Mouse (Mus musculus): ENCODE data around the gene Mettl21a.
"Not testable (repeated sequence)": the region's sequence is repeated elsewhere in the genome, so short reads cannot be mapped to it uniquely, and the experiment has no call there.

Mettl21a gene

DNA sequence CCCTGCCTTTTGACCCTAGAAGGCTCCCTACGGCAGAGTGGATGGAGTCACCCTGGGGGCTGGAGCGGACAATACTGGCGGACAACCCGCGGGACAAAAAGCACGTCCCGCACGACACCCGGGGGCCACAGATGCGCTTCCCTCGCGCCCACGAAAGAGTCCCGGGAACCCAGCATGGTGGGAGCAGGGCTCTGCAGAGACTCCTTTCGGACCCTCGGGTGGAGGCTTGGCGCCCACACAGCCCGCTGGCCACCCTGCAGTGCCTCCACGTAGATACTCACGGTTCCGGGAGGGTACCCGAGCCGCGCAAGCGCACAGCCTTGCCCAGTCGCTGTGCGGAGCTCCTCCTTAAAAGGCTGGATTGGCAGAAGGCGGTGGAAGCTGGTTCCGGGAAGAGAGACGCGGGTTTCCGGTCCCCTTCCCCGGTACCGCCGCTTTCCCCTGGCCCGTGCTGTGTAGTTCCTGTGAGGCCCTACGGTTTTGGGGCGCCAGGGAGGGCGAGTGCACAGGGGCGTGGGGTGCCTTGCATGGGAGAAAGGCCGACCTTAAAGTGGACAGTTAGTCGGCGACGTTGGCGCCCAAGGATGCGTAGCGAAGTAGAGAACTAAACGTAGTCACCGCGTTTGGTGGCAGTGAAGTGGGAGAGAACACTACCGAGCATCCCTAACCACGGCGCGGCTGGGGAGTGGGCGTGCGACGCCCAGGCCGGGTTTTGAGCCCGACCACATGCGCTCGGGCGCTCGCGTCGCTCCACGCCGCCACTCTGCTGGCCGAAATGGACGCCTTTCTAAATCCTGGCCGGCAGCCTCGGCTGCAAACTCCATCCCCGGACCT, at the start of gene Mettl21a:
TSS of gene Mettl21a (minus strand) at position 362 of the 834 bp plus-strand sequence.
- peak; percentile 78 for DNase-seq (ENCODE audit: extremely low read depth, low read depth)

GRCm38 (mm10) chr1:64658876-64659275, 41.8 kb upstream of the Mettl21a start:
- no peak for DNase-seq (ENCODE audit: extremely low read depth, low read depth)

GRCm38 (mm10) chr1:64656423-64657129, 39.5 kb upstream of the Mettl21a start:
- DNase-seq (ENCODE audit: extremely low read depth, low read depth), result no peak

GRCm38 (mm10) chr1:64655415-64655814, 38.4 kb upstream of the Mettl21a start:
- DNase-seq (ENCODE audit: extremely low read depth, low read depth), result no peak

- DNase-seq (ENCODE audit: extremely low read depth, low read depth), result no peak
Measured at GRCm38 (mm10) chr1:64653701-64654100, 36.7 kb upstream of the Mettl21a start.

DNA sequence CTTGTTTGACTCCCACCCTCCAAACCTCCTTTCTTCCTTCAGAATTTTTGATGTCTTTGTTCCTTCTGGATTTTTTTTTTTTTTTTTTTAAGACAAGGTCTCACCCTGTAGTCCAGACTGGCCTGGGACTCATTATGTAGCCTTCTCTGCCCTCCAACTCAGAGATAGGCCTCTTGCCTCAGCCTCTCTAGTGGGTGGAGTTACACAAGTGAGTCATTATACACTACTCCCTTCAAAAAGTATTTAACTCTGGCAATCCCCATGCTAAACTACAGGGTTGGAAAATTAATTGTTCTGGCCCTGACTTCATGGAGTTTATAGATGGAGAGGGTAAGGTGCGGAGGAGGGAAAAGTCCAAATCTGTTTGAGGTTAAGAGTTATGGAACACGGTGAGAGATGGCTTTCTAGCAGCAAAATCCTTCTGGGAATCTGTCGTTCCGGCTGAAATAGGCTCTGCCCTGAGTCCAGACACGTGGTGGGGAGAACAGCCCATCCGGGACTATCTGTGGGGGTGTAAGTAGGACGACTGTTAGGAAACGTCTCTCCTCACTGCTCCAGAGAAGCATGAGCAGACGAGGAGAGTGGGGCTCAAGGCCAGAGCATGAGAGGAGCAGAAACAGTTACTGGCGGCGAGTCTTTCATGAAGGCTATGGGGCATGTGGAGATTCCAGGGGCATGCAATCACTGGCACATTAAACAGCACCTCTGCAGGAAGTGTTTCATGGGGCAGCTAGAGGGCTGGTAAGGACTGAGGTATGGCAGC, 32.5 kb upstream of the Mettl21a start:
- DNase-seq (ENCODE audit: extremely low read depth, low read depth), result no peak

DNA sequence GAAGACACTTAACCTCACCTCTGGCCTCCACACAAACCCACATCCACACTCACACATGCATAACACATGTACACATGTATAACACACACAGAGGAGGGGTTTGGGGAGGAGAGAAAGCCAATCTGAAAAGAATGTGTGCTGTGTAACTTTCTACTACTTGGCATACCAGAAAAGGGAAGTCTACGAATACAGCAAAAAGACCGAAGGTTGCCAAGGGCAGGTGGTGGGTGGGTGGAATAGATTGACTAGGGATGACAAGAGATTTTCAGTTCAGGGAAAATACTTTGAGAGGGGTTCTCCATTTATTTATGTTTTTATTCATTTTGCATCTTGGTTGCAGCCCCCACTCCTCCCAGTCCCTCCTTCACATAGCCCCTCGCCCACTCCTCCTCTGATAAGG, 27.5 kb upstream of the Mettl21a start:
- DNase-seq (ENCODE audit: extremely low read depth, low read depth), result peak; percentile 10

- DNase-seq (ENCODE audit: extremely low read depth, low read depth), result not testable (repeated sequence)
Measured at GRCm38 (mm10) chr1:64642541-64642940, 25.5 kb upstream of the Mettl21a start.

DNA sequence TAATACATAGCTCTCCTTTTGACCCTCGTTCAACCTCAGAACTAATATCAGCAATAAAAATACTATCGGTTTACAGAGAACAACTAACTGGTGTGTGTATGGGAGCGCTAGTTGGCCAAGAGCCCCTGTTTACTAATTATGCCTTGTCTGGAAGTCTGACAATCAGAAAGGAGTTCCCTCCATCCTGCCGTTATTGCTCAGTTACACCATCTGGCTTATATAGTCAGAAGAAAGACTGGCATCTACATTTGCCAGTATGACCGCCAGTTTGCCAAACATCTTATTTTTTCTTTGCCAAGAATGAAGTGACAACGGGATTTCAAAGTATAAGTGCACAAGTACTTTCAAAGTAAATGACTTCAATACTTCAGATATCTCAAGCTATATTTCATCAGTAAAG, 24.0 kb upstream of the Mettl21a start:
- DNase-seq (ENCODE audit: extremely low read depth, low read depth), result no peak

- no peak for DNase-seq (ENCODE audit: extremely low read depth, low read depth)
Measured at GRCm38 (mm10) chr1:64639279-64639678, 22.2 kb upstream of the Mettl21a start.

GRCm38 (mm10) chr1:64635624-64636023, 18.6 kb upstream of the Mettl21a start:
- no peak for DNase-seq (ENCODE audit: extremely low read depth, low read depth)

DNA sequence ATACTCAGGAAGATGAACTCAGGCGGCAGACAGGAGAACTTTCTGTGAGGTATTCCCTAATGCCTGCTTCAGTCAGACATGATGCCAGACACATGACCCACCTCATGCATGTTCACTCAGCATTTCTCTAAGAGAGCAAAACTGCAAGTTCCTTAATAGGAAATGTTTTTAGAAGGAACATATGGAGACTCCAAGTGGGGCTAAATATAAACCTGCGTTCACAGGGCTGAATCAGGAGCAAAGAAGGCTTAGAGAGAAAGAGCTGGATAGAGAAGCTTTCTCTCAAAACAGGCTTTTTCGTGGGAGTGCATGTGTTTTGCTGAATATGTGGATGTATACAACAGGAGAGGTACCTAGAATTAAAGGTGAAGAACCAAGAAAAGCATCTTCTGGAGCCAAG, 16.2 kb upstream of the Mettl21a start:
- no peak for DNase-seq (ENCODE audit: extremely low read depth, low read depth)

DNA sequence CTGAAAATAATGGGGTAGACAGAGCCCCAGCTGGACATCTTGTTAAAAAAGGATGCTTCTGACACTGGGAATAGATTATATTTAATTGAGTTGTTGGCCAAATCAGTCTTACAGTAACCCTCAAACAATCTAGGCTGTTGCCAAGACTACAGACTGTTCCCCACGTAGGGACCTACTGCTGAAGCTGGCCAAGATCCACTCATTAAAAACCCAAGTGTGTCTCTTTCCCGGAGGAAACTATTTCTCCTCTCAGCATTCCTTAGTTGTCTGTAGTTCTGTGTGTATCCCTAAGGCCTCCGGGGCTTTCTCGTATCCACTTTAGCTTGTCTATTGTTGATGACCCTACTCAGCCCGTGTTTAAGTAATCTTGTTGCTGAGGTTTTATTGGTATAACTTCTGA, 14.5 kb upstream of the Mettl21a start:
- no peak for DNase-seq (ENCODE audit: extremely low read depth, low read depth)

DNA sequence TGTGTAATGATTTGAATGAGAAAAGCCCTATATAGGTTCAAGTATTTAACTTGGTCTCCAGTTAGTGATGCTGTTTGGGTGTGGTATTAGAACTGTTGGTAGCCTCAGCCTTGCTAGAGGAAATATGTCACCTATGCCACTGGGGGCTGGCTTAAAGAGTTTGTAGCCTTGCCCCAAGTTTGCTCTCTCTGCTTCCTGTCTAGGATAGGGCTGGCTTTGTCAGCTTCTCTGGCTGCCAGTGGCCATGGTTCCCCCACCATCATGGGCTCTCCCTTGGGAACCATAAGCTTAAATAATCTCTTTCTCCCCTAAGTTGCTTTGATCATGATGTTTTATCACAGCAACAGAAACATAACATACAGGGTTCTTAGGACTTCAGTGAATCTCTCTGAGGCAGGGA, 8.2 kb upstream of the Mettl21a start:
- DNase-seq (ENCODE audit: extremely low read depth, low read depth), result no peak

- DNase-seq (ENCODE audit: extremely low read depth, low read depth), result no peak
Measured at GRCm38 (mm10) chr1:64623558-64624435, 6.8 kb upstream of the Mettl21a start.

GRCm38 (mm10) chr1:64621116-64621515, 4.1 kb upstream of the Mettl21a start:
- DNase-seq (ENCODE audit: extremely low read depth, low read depth), result no peak

DNA sequence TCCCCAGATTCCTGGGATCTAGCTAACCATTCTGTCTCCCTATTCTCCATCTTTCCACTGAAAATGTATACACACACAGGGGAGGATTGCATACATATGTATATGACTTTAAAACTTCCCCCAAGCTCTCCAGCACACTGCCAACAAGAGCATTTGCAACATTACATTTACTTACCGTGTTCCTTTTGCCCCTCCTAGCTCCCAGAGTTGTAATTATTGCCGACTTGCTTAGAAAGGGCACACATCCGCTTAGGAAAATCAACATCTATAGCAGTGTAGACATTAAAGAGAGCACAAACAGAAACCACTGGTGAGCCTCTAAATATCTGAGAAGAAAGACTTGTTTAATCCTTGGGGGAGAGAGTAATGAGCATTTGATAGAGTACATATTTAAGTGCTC, 1.2 kb upstream of the Mettl21a start:
- DNase-seq (ENCODE audit: extremely low read depth, low read depth), result peak; percentile 21

- DNase-seq (ENCODE audit: extremely low read depth, low read depth), result peak; percentile 68
Measured at GRCm38 (mm10) chr1:64617715-64617984, 608 bp upstream of the Mettl21a start.

DNA sequence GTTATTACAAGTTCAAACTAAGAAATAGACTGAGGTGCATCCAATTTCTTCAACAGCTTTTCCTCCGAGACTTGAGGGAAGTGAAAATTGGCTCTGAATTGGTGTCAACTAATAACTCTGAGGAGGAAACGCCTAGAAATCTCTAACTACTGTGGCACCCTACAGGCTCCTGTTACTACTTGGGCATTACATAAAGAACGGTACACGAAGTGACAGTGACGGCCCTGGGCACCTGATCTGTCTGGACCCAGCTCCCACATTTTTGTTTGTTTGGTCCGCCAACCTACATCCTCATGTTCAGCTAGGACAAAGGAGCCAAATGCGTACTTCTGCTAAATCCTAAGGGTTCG, 536 bp downstream of the Mettl21a start:
- DNase-seq (ENCODE audit: extremely low read depth, low read depth), result peak; percentile 18

DNA sequence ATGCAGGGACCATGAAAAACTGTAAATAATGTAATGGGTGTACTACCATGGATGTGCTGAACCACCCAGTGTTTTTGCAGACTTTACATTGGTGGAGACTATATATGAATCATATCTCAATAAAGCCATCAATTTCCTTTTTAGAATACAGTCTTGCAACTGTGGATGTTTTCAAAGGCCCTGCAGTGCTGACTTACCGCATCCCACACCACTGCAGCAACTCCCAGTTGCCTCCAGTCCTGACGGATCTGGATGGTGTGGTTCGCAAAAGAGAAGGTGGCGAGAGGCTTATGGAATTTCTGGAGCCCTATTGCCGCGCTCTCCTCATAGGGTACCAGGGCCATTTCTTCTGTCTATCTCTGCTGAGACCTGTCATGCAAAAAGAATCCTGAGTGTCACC, 966 bp downstream of the Mettl21a start:
- no peak for DNase-seq (ENCODE audit: extremely low read depth, low read depth)

DNA sequence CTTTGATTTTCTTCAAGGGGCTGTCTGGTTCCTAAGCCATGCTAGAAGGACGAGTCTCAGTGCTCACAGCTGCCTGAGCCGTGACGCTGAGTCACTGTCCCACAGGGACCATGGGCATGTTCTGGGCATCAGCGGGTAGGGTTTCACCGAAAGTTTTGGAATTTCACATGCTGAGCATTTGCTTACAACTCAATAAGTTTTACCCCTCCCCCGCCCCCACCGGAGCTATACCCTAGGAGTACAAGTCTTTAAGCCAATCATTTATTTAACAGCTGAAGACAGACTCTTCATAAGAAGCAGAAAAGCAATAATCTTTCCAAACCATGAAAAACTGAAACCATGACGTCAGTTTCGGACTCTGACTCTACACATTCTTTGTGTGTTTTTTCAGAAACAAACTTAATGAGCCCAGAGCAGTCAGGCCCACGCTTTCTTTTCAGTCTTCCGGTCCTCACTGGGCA, 1.5 kb downstream of the Mettl21a start:
- no peak for DNase-seq (ENCODE audit: extremely low read depth, low read depth)

Data from MEL-GATA-1-ER (cell line).